Mouse (Mus musculus) heart, postnatal 0 days (tissue): Measurements from ENCODE around the gene Tnfrsf25.

Experiments
- CTCF ChIP-seq: IDR thresholded peaks from 2 replicates; pipeline ENCODE4 v1.5.1; 2016; ENCODE audit warnings: antibody characterized with exemption, control low read depth, low read depth
- EP300 ChIP-seq: IDR thresholded peaks from 2 replicates; pipeline ENCODE4 v1.6.1; 2016; ENCODE audit warnings: antibody characterized with exemption, low read depth

DNA sequence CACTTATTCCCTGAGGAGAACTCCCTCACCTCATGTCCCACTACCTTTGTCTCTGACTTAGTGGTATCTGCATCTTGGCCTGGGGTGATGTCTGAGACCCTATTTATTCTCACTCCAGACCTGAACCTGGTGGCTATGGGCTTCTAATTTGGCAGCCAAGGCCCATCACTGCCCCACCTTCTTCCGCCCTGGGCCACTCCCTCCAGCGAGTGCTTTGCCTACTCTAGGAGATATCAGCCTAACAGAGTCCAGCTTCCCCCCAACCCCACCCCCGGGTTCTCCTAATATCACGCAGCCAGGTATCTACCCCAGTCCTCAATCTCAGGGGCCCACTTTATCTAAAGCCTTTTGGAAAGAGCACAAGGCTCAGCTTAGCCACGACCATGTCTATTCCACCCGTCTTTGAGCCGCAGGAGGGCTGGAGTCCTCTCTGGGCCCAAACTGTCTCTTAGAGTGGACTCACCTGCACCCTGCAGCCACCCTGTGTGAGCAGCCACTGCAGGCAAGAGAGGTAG lies 35.8 kb downstream of the Tnfrsf25 start:
- TF ChIP-seq CTCF (no peak), EP300 (no peak)
